Mouse (Mus musculus) limb, embryonic 14.5 days (tissue): ENCODE data around the gene Gm11037. TPM values are rescaled to one million over a fixed set of nuclear protein-coding genes. Genes with fewer than 3 reads are reported as not detected.
A peak's percentile ranks its signal among the peaks of the same experiment; 100 is the strongest.

ENCODE experiments used
- ATAC-seq: fragments of 200-750 bp; cut with Nextera tagmentation; 2 replicates; pipeline ENCODE4 v1.8.0; 2017; ENCODE audit warnings: low read depth, moderate number of reproducible peaks, moderate TSS enrichment; ENCODE audit not compliant: low FRiP score
- DNase-seq: peaks from one replicate; pipeline ENCODE4 v3.0.0-alpha.2; 2015; ENCODE audit warnings: low spot score
- H3K27ac ChIP-seq: fragments of 300-500 bp; sonication (generic); replicated peaks from 2 replicates; pipeline ENCODE4 v1.5.1; 2014; ENCODE audit warnings: low read depth, mild to moderate bottlenecking, low read length, moderate library complexity, mixed read lengths
- H3K27me3 ChIP-seq: fragments of 300-500 bp; sonication (generic); 2 replicates; pipeline ENCODE4 v1.6.1; 2014; ENCODE audit warnings: low read length, mixed read lengths; ENCODE audit not compliant: control insufficient read depth, insufficient read depth
- H3K36me3 ChIP-seq: fragments of 300-500 bp; sonication (generic); 2 replicates; pipeline ENCODE4 v1.6.1; 2014; ENCODE audit warnings: mild to moderate bottlenecking, low read length, moderate library complexity, mixed read lengths; ENCODE audit not compliant: control insufficient read depth, insufficient read depth
- H3K4me1 ChIP-seq: fragments of 300-500 bp; sonication (generic); 2 replicates; pipeline ENCODE4 v1.6.1; 2014; ENCODE audit warnings: antibody characterized with exemption, low read length, mixed read lengths; ENCODE audit not compliant: control insufficient read depth, insufficient read depth
- H3K4me2 ChIP-seq: fragments of 300-500 bp; sonication (generic); replicated peaks from 2 replicates; pipeline ENCODE4 v1.6.1; 2014; ENCODE audit warnings: low read depth, mild to moderate bottlenecking, low read length, moderate library complexity; ENCODE audit not compliant: severe bottlenecking
- H3K4me3 ChIP-seq: fragments of 300-500 bp; sonication (generic); replicated peaks from 2 replicates; pipeline ENCODE4 v1.5.1; 2014; ENCODE audit warnings: low read length
- H3K9ac ChIP-seq: fragments of 300-500 bp; sonication (generic); 2 replicates; pipeline ENCODE4 v1.6.1; 2014; ENCODE audit warnings: mild to moderate bottlenecking, low read depth, low read length, moderate library complexity; ENCODE audit not compliant: severe bottlenecking
- H3K9me3 ChIP-seq: fragments of 300-500 bp; sonication (generic); 2 replicates; pipeline ENCODE4 v1.6.1; 2016; ENCODE audit warnings: low read length; ENCODE audit not compliant: control insufficient read depth
- POLR2A ChIP-seq: fragments of 200-500 bp; IDR thresholded peaks from 2 replicates; pipeline ENCODE4 v1.8.0; 2012; ENCODE audit warnings: inconsistent platforms, mild to moderate bottlenecking, moderate library complexity, borderline replicate concordance; ENCODE audit not compliant: insufficient read depth, insufficient read length; ENCODE audit errors: extremely low read depth
- WGBS: fragments of 180-500 bp; shearing (Covaris S2); extraction: QIAGEN DNeasy Blood & Tissue Kit; methylation state at CpG from one replicate; pipeline ENCODE4 v1.1.7; 2014; 5-methylcytosine and 5-hydroxymethylcytosine counted together
- polyA plus RNA-seq, 2 experiments: library from polyadenylated mRNA; depleted of rRNA in 1 of 2; stranded (reverse) in 1 of 2; unstranded in 1 of 2; fragments of >200 nt; fragmentation: Nextera tagmentation in 1 of 2; extraction: Ambion mirVana in 1 of 2; gene quantifications; 2 replicates each; pipeline versions ENCODE4 v1.2.1 to v1.2.3; 2012 to 2014

Gm11037 gene
- polyA plus RNA-seq, 2 experiments = not detected

DNA sequence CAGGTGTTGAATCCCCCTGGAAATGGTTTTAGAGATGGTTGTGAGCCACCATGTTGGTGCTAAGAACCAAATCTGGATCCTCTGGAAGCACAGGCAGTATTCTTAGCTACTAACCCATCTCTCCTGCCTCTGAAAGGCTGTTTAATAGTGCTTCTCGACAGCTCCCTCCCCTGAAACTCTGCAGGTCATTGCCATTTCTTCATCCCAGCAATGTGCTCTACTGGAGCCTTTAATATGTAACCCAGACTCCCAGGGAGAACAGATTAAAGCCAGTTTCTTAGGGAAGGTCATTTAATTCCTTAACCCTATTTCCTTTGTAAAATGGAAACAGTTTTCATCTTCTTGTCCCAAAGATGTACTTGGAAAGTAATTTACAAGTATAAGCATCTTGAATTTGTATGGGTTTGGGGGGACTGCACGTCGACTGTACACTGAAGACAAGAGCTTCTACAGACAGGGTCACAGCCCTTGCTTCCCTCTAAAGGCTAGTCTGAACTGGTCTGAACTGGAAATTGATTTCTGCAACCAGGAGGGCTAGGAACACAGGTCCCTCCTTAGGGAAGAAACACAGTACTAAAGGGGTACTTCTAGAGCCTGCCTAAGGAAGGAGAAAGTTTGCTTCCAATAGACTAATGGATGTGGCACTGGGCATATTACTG lies 42.1 kb downstream of the Gm11037 start:
- TF ChIP-seq POLR2A = no peak
- no peaks in the 10 kb centered on the region for H3K9me3 ChIP-seq
- no peak overlapping the region for H3K27ac ChIP-seq
- DNase-seq (no peak), ATAC-seq (no peak)
- H3K27me3 ChIP-seq = peaks cover 33% of the 10 kb centered on the region
- no peak overlapping the region for H3K9ac ChIP-seq
- WGBS = 72% methylated on average over 3 of the region's 3 CpGs
- no peak overlapping the region for H3K4me3 ChIP-seq
- H3K4me2 ChIP-seq = no peak overlapping the region
- peaks cover 18% of the 10 kb centered on the region; the same call in 1 of the 2 replicates for H3K36me3 ChIP-seq
- H3K4me1 ChIP-seq = peaks cover 34% of the 10 kb centered on the region

DNA sequence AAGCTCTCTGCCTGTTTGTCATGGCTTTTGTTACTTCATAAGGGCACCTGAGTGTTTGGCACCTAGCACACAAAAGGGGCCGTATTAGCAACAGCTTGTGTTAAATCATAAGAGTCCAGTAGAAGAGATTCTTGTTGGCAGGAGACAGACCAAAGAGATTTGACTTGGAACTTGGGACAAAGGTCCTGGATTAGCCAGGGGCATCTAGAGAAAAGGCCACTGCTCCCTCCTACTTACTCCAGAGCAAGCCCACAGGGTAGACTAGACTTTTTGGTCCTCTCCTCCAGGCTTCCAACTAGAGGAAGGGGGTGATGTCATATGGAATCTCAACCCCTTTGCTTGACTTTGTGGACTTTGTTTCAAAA lies 42.6 kb downstream of the Gm11037 start:
- no peaks in the 10 kb centered on the region for H3K9me3 ChIP-seq
- peaks cover 18% of the 10 kb centered on the region; the same call in 1 of the 2 replicates for H3K36me3 ChIP-seq
- H3K4me1 ChIP-seq = peaks cover 34% of the 10 kb centered on the region
- ATAC-seq (no peak), DNase-seq (no peak)
- no peak overlapping the region for H3K4me2 ChIP-seq
- TF ChIP-seq POLR2A = no peak
- H3K27ac ChIP-seq = no peak overlapping the region
- H3K27me3 ChIP-seq = peaks cover 28% of the 10 kb centered on the region
- no peak overlapping the region for H3K9ac ChIP-seq
- no peak overlapping the region for H3K4me3 ChIP-seq
- WGBS = 86% methylated on average over 1 of the region's 1 CpGs

DNA sequence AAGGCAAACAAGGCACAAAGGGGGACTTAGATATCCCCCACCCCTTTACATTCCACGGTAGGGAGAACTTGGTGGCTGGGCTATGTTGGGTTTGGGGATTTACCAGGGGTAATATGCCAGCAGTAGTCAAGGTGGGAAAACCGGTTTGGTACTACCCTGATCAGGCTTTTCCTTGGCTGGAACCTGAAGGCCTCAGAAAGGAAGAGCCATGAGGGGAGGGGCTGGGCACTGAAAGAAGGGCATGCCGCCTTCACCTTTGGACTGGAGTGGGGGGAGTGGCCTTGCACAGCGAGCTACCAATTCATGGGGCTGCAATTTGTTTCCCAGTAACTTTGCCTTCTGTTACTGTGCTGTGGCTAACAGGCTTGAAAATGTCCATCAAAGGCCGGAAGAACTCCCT lies 43.2 kb downstream of the Gm11037 start:
- peaks cover 18% of the 10 kb centered on the region; the same call in 1 of the 2 replicates for H3K36me3 ChIP-seq
- H3K9ac ChIP-seq = no peak overlapping the region
- no peak overlapping the region for H3K4me3 ChIP-seq
- ATAC-seq = no peak
- whole genome bisulfite sequencing = 76% methylated on average over 5 of the region's 5 CpGs
- no peaks in the 10 kb centered on the region for H3K9me3 ChIP-seq
- no peak for TF ChIP-seq POLR2A
- H3K27ac ChIP-seq = no peak overlapping the region
- H3K27me3 ChIP-seq = peaks cover 22% of the 10 kb centered on the region
- peaks cover 28% of the 10 kb centered on the region for H3K4me1 ChIP-seq
- no peak for DNase-seq
- no peak overlapping the region for H3K4me2 ChIP-seq

DNA sequence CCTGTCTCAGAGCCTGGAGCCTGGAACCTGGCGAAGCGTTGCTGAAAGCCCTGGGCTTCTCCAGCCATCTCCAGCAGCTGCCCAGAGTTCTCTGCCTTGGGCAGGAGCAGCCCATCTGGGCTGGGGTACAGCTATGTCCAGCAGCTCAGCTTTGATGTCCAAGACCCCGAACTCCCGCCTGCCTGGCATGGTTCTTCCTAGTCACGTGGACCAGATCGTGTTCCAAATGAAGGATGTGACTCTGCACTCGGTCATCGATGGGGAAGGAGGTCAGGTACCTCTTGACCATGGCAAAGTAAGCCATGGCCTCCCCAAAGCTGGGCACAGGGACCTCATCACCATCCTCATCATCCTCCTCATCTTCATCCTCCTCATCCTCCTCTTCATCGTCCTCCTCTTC lies 44.6 kb downstream of the Gm11037 start:
- peaks cover 8% of the 10 kb centered on the region; the same call in 1 of the 2 replicates for H3K27me3 ChIP-seq
- H3K4me3 ChIP-seq = peak overlapping the region; percentile 58
- H3K36me3 ChIP-seq = peaks cover 18% of the 10 kb centered on the region; the same call in 1 of the 2 replicates
- peak overlapping the region; percentile 89 for H3K9ac ChIP-seq
- 89% methylated on average over 9 of the region's 9 CpGs for WGBS
- H3K4me2 ChIP-seq = peak overlapping the region; percentile 96
- DNase-seq = no peak
- no peak for TF ChIP-seq POLR2A
- H3K4me1 ChIP-seq = peaks cover 25% of the 10 kb centered on the region
- ATAC-seq = no peak
- H3K9me3 ChIP-seq = no peaks in the 10 kb centered on the region
- H3K27ac ChIP-seq = no peak overlapping the region

DNA sequence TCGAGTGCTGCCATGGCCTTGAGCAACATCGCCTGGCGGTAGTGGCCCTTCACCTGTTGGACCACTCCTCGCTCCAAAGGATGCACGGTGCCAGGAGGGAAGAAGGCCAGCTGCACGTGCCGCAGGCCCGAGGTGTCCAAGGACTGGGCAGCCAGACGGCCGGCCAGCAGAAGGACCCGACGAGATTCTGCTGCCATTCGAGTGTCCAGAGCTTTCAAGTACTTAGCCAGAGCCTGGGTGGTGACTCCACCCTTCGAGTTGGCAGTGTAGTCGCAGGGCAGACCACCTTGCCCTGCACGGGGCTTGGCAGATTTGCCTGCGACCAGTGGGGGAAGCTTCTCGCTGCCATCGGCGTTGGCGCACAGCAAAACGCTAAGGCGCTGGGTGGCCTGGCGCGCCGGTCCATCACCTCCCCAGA lies 45.5 kb downstream of the Gm11037 start:
- ATAC-seq = no peak
- WGBS = 37% methylated on average over 23 of the region's 26 CpGs
- Histone ChIP-seq H3K4me1 (peaks cover 25% of the 10 kb centered on the region), H3K36me3 (peaks cover 18% of the 10 kb centered on the region; the same call in 1 of the 2 replicates), H3K9me3 (no peaks in the 10 kb centered on the region), H3K27ac (peak overlapping the region; percentile 93; the same call in 1 of the 2 replicates), H3K4me3 (peak overlapping the region; percentile 58), H3K4me2 (peak overlapping the region; percentile 96), H3K27me3 (no peaks in the 10 kb centered on the region), H3K9ac (peak overlapping the region; percentile 89)
- no peak for TF ChIP-seq POLR2A
- no peak for DNase-seq
